Mouse (Mus musculus): ENCODE results near the gene Scel. TPM values are rescaled to one million over a fixed set of nuclear protein-coding genes. Genes with fewer than 3 reads are reported as not detected.

Gene Scel
- polyA plus RNA-seq, 1 experiment: not detected

GRCm38 (mm10) chr14:103477281-103477680 lies 35.9 kb upstream of the Scel start:
- Histone ChIP-seq H3K4me1 (ENCODE audit: control insufficient read depth, insufficient read depth, low read length) (peaks cover 7% of the 10 kb centered on the region), H3K4me3 (replicated peaks; ENCODE audit: control insufficient read depth, low read depth, low read length) (no peak overlapping the region), H3K27ac (ENCODE audit: control insufficient read depth, insufficient read depth, low read depth, low read length, poor library complexity) (peak overlapping the region; percentile 81)
- WGBS: 11% methylated on average over 3 of the region's 3 CpGs
- no peak for TF ChIP-seq CTCF (IDR thresholded peaks at IDR 0.05; ENCODE audit: control insufficient read depth, insufficient read depth, low read length)
- TF ChIP-seq POLR2A (IDR thresholded peaks at IDR 0.05; ENCODE audit: borderline replicate concordance, control insufficient read depth, low read depth, low read length): no peak

GRCm38 (mm10) chr14:103477959-103478358 lies 35.2 kb upstream of the Scel start:
- Histone ChIP-seq H3K4me1 (ENCODE audit: control insufficient read depth, insufficient read depth, low read length) (peaks cover 7% of the 10 kb centered on the region), H3K4me3 (replicated peaks; ENCODE audit: control insufficient read depth, low read depth, low read length) (no peak overlapping the region), H3K27ac (ENCODE audit: control insufficient read depth, insufficient read depth, low read depth, low read length, poor library complexity) (peak overlapping the region; percentile 81; the same call in 1 of the 2 replicates)
- TF ChIP-seq CTCF (IDR thresholded peaks at IDR 0.05; ENCODE audit: control insufficient read depth, insufficient read depth, low read length): no peak
- TF ChIP-seq POLR2A (IDR thresholded peaks at IDR 0.05; ENCODE audit: borderline replicate concordance, control insufficient read depth, low read depth, low read length): no peak
- 10% methylated on average over 2 of the region's 2 CpGs for WGBS

GRCm38 (mm10) chr14:103479446-103479845 lies 33.7 kb upstream of the Scel start:
- Histone ChIP-seq H3K4me3 (replicated peaks; ENCODE audit: control insufficient read depth, low read depth, low read length) (no peak overlapping the region), H3K4me1 (ENCODE audit: control insufficient read depth, insufficient read depth, low read length) (peaks cover 7% of the 10 kb centered on the region), H3K27ac (ENCODE audit: control insufficient read depth, insufficient read depth, low read depth, low read length, poor library complexity) (no peak overlapping the region)
- TF ChIP-seq POLR2A (IDR thresholded peaks at IDR 0.05; ENCODE audit: borderline replicate concordance, control insufficient read depth, low read depth, low read length) (no peak), CTCF (IDR thresholded peaks at IDR 0.05; ENCODE audit: control insufficient read depth, insufficient read depth, low read length) (0 out of 2 replicates have a peak, but pooled peaks have one; percentile 16)
- WGBS: 61% methylated on average over 7 of the region's 7 CpGs

GRCm38 (mm10) chr14:103481514-103481913 lies 31.6 kb upstream of the Scel start:
- H3K4me1 ChIP-seq (ENCODE audit: control insufficient read depth, insufficient read depth, low read length): peaks cover 5% of the 10 kb centered on the region
- TF ChIP-seq CTCF (IDR thresholded peaks at IDR 0.05; ENCODE audit: control insufficient read depth, insufficient read depth, low read length) (no peak), POLR2A (IDR thresholded peaks at IDR 0.05; ENCODE audit: borderline replicate concordance, control insufficient read depth, low read depth, low read length) (no peak)
- no peak overlapping the region for H3K4me3 ChIP-seq (replicated peaks; ENCODE audit: control insufficient read depth, low read depth, low read length)
- 35% methylated on average over 7 of the region's 7 CpGs for WGBS
- H3K27ac ChIP-seq (ENCODE audit: control insufficient read depth, insufficient read depth, low read depth, low read length, poor library complexity): no peak overlapping the region

- H3K27ac ChIP-seq (ENCODE audit: control insufficient read depth, insufficient read depth, low read depth, low read length, poor library complexity): no peak overlapping the region
- 63% methylated on average over 8 of the region's 8 CpGs for WGBS
- no peaks in the 10 kb centered on the region; the same call in 1 of the 2 replicates for H3K4me1 ChIP-seq (ENCODE audit: control insufficient read depth, insufficient read depth, low read length)
- TF ChIP-seq POLR2A (IDR thresholded peaks at IDR 0.05; ENCODE audit: borderline replicate concordance, control insufficient read depth, low read depth, low read length) (no peak), CTCF (IDR thresholded peaks at IDR 0.05; ENCODE audit: control insufficient read depth, insufficient read depth, low read length) (no peak)
- no peak overlapping the region for H3K4me3 ChIP-seq (replicated peaks; ENCODE audit: control insufficient read depth, low read depth, low read length)
These were observed 27.5 kb upstream of the Scel start for GRCm38 (mm10) chr14:103485671-103486070.

- Histone ChIP-seq H3K4me1 (ENCODE audit: control insufficient read depth, insufficient read depth, low read length) (no peaks in the 10 kb centered on the region; the same call in 1 of the 2 replicates), H3K4me3 (replicated peaks; ENCODE audit: control insufficient read depth, low read depth, low read length) (no peak overlapping the region), H3K27ac (ENCODE audit: control insufficient read depth, insufficient read depth, low read depth, low read length, poor library complexity) (no peak overlapping the region)
- TF ChIP-seq POLR2A (IDR thresholded peaks at IDR 0.05; ENCODE audit: borderline replicate concordance, control insufficient read depth, low read depth, low read length) (no peak), CTCF (IDR thresholded peaks at IDR 0.05; ENCODE audit: control insufficient read depth, insufficient read depth, low read length) (no peak)
- 1% methylated on average over 5 of the region's 5 CpGs for WGBS
These were observed 26.2 kb upstream of the Scel start for GRCm38 (mm10) chr14:103486974-103487373.

GRCm38 (mm10) chr14:103488659-103489058 lies 24.5 kb upstream of the Scel start:
- Histone ChIP-seq H3K27ac (ENCODE audit: control insufficient read depth, insufficient read depth, low read depth, low read length, poor library complexity) (no peak overlapping the region), H3K4me3 (replicated peaks; ENCODE audit: control insufficient read depth, low read depth, low read length) (no peak overlapping the region), H3K4me1 (ENCODE audit: control insufficient read depth, insufficient read depth, low read length) (no peaks in the 10 kb centered on the region; the same call in 1 of the 2 replicates)
- WGBS: 31% methylated on average over 3 of the region's 3 CpGs
- TF ChIP-seq POLR2A (IDR thresholded peaks at IDR 0.05; ENCODE audit: borderline replicate concordance, control insufficient read depth, low read depth, low read length) (no peak), CTCF (IDR thresholded peaks at IDR 0.05; ENCODE audit: control insufficient read depth, insufficient read depth, low read length) (no peak)

GRCm38 (mm10) chr14:103498199-103498598 lies 14.9 kb upstream of the Scel start:
- no peaks in the 10 kb centered on the region; the same call in 1 of the 2 replicates for H3K4me1 ChIP-seq (ENCODE audit: control insufficient read depth, insufficient read depth, low read length)
- H3K4me3 ChIP-seq (replicated peaks; ENCODE audit: control insufficient read depth, low read depth, low read length): no peak overlapping the region
- no peak overlapping the region for H3K27ac ChIP-seq (ENCODE audit: control insufficient read depth, insufficient read depth, low read depth, low read length, poor library complexity)
- 85% methylated on average over 8 of the region's 8 CpGs for WGBS
- TF ChIP-seq POLR2A (IDR thresholded peaks at IDR 0.05; ENCODE audit: borderline replicate concordance, control insufficient read depth, low read depth, low read length) (no peak), CTCF (IDR thresholded peaks at IDR 0.05; ENCODE audit: control insufficient read depth, insufficient read depth, low read length) (no peak)

- Histone ChIP-seq H3K4me1 (ENCODE audit: control insufficient read depth, insufficient read depth, low read length) (no peaks in the 10 kb centered on the region; the same call in 1 of the 2 replicates), H3K27ac (ENCODE audit: control insufficient read depth, insufficient read depth, low read depth, low read length, poor library complexity) (no peak overlapping the region), H3K4me3 (replicated peaks; ENCODE audit: control insufficient read depth, low read depth, low read length) (no peak overlapping the region)
- 66% methylated on average over 5 of the region's 5 CpGs for WGBS
- TF ChIP-seq CTCF (IDR thresholded peaks at IDR 0.05; ENCODE audit: control insufficient read depth, insufficient read depth, low read length) (no peak), POLR2A (IDR thresholded peaks at IDR 0.05; ENCODE audit: borderline replicate concordance, control insufficient read depth, low read depth, low read length) (no peak)
These were observed 14.5 kb upstream of the Scel start for GRCm38 (mm10) chr14:103498613-103499012.

Data from bone marrow, adult 2 months (tissue).